In genomic region chr7:125638376-125638775, GRCm38 (mm10) we compare ENCODE assay signal across 11 mouse cellular contexts. TPM values are rescaled to one million over a fixed set of nuclear protein-coding genes. Genes with fewer than 3 reads are reported as not detected.
DNase-seq lines count a peak whose midpoint lies in the region; ATAC-seq and TF ChIP-seq lines count a peak whose summit lies in the region.
"Had no signal": no experiment of that assay in that cellular context is flagged by ENCODE, and none has a peak within 500 bp of the region (broad histone marks: within the 10 kb centered on the region; RNA-seq: fewer than 3 reads in every experiment).

No protein-coding gene starts in this region.

- ATAC-seq in hindbrain, embryonic 13.5 days (ENCODE audit: low FRiP score): peak; percentile 13; the same call in 1 of the 2 replicates
- no peak for ATAC-seq in hindbrain, embryonic 12.5 days (ENCODE audit: low FRiP score)
- no peak for ATAC-seq in hindbrain, embryonic 14.5 days (ENCODE audit: low FRiP score)
- ATAC-seq in neutrophil, adult 5-6 weeks (ENCODE audit: extremely low read depth, insufficient number of reproducible peaks, low FRiP score, poor library complexity, severe bottlenecking): peak; percentile 4; the same call in 1 of the 2 replicates

- H3K4me2 ChIP-seq in hindbrain, embryonic 13.5 days: no peak overlapping the region
- H3K4me2 ChIP-seq in hindbrain, embryonic 12.5 days (replicated peaks): no peak overlapping the region
- H3K4me2 ChIP-seq in hindbrain, embryonic 14.5 days (replicated peaks): no peak overlapping the region
- H3K4me2 ChIP-seq: limb, embryonic 12.5 days had no signal

- H3K4me1 ChIP-seq in hindbrain, embryonic 13.5 days (replicated peaks): peaks cover 29% of the 10 kb centered on the region
- peaks cover 17% of the 10 kb centered on the region for H3K4me1 ChIP-seq in hindbrain, embryonic 12.5 days
- peaks cover 40% of the 10 kb centered on the region for H3K4me1 ChIP-seq in spleen, adult 2 months (ENCODE audit: control insufficient read depth, insufficient read depth, insufficient read length)
- peaks cover 9% of the 10 kb centered on the region; the same call in 1 of the 2 replicates for H3K4me1 ChIP-seq in hindbrain, embryonic 14.5 days (replicated peaks; ENCODE audit: control insufficient read depth, insufficient read depth, low read length)
- H3K4me1 ChIP-seq: limb, embryonic 12.5 days had no signal

- DNase-seq in spleen, adult 2 months (ENCODE audit: low read depth in 1 of 2, low spot score in 2 of 2): no peak
- DNase-seq in spleen, postnatal 36 days (ENCODE audit: low spot score in 2 of 2): no peak
- no peak for DNase-seq in hindbrain, embryonic 14.5 days (ENCODE audit: low spot score)
- DNase-seq in testis, postnatal 14 days (ENCODE audit: low spot score): no peak
- DNase-seq in gastrocnemius, postnatal 36 days: no peak

- no peak for TF ChIP-seq CTCF in spleen, adult 2 months (IDR thresholded peaks at IDR 0.05; ENCODE audit: extremely low read depth, insufficient read depth, insufficient read length, insufficient replicate concordance)

- peaks cover 41% of the 10 kb centered on the region for H3K36me3 ChIP-seq in hindbrain, embryonic 13.5 days
- H3K36me3 ChIP-seq in hindbrain, embryonic 12.5 days: peaks cover 38% of the 10 kb centered on the region
- H3K36me3 ChIP-seq in spleen, adult 2 months (ENCODE audit: control insufficient read depth, insufficient read depth, low read length): peaks cover 22% of the 10 kb centered on the region
- peaks cover 38% of the 10 kb centered on the region for H3K36me3 ChIP-seq in hindbrain, embryonic 14.5 days (replicated peaks; ENCODE audit: control insufficient read depth, insufficient read depth)

- no peak for TF ChIP-seq POLR2A in spleen, adult 2 months (IDR thresholded peaks at IDR 0.05; ENCODE audit: low read depth, low read length)

- peak overlapping the region; percentile 56; the same call in 1 of the 2 replicates for H3K27ac ChIP-seq in hindbrain, embryonic 13.5 days
- H3K27ac ChIP-seq in hindbrain, embryonic 12.5 days: no peak overlapping the region
- peak overlapping the region; percentile 89 for H3K27ac ChIP-seq in spleen, adult 2 months (ENCODE audit: insufficient read depth, low read length)
- H3K27ac ChIP-seq in hindbrain, embryonic 14.5 days: peak overlapping the region; percentile 62

- no peaks in the 10 kb centered on the region for H3K9me3 ChIP-seq in hindbrain, embryonic 13.5 days
- no peaks in the 10 kb centered on the region for H3K9me3 ChIP-seq in hindbrain, embryonic 12.5 days (replicated peaks)
- H3K9me3 ChIP-seq in hindbrain, embryonic 14.5 days (ENCODE audit: control insufficient read depth, low read length): no peaks in the 10 kb centered on the region
- H3K9me3 ChIP-seq: G1E; limb, embryonic 12.5 days had no signal

- WGBS in hindbrain, embryonic 13.5 days: 74% methylated on average over 6 of the region's 6 CpGs
- 70% methylated on average over 6 of the region's 6 CpGs for WGBS in hindbrain, embryonic 12.5 days
- 39% methylated on average over 6 of the region's 6 CpGs for WGBS in spleen, adult 2 months
- 75% methylated on average over 6 of the region's 6 CpGs for whole genome bisulfite sequencing in hindbrain, embryonic 14.5 days

- H3K4me3 ChIP-seq in hindbrain, embryonic 13.5 days: no peak overlapping the region
- H3K4me3 ChIP-seq in hindbrain, embryonic 12.5 days: no peak overlapping the region
- no peak overlapping the region; the same call in 1 of the 2 replicates for H3K4me3 ChIP-seq in spleen, adult 2 months (ENCODE audit: extremely low read depth, insufficient read depth, insufficient read length)
- no peak overlapping the region for H3K4me3 ChIP-seq in hindbrain, embryonic 14.5 days (replicated peaks; ENCODE audit: low read length)
- H3K4me3 ChIP-seq: erythroblast, embryonic 14.5 days; limb, embryonic 12.5 days had no signal

- H3K27me3 ChIP-seq in hindbrain, embryonic 13.5 days: no peaks in the 10 kb centered on the region
- no peaks in the 10 kb centered on the region for H3K27me3 ChIP-seq in hindbrain, embryonic 12.5 days
- no peaks in the 10 kb centered on the region for H3K27me3 ChIP-seq in spleen, adult 2 months (ENCODE audit: control insufficient read depth, insufficient read depth, low read length)
- H3K27me3 ChIP-seq in hindbrain, embryonic 14.5 days (ENCODE audit: control insufficient read depth, insufficient read depth, low read length): no peaks in the 10 kb centered on the region
- H3K27me3 ChIP-seq: limb, embryonic 12.5 days had no signal

- H3K9ac ChIP-seq in hindbrain, embryonic 13.5 days: no peak overlapping the region
- no peak overlapping the region for H3K9ac ChIP-seq in hindbrain, embryonic 12.5 days
- H3K9ac ChIP-seq in hindbrain, embryonic 14.5 days: no peak overlapping the region
- H3K9ac ChIP-seq: limb, embryonic 12.5 days had no signal

- intact Hi-C loops in gastrocnemius, postnatal 36 days (cut with DNase I): loop anchor here (5.0 kb wide), 1 partner anchor 166 kb away; no protein-coding TSS in a partner anchor

RNA-seq across cellular contexts. Expression of gene Il21r, which starts 35.1 kb away (rescaled TPM):
- 0.69 and 0.82 TPM in 2 replicates for polyA plus RNA-seq in hindbrain, embryonic 13.5 days (2015; fragmentation: Nextera tagmentation; extraction: Ambion mirVana)
- 0.30 and 0.57 TPM in 2 replicates for polyA plus RNA-seq in hindbrain, embryonic 12.5 days (2016; fragmentation: Nextera tagmentation; extraction: Ambion mirVana)
- 138 and 180 TPM in 2 replicates for polyA plus RNA-seq in spleen, adult 2 months (2012; rRNA removed)
- 0.40 and 0.50 TPM in 2 replicates for polyA plus RNA-seq in hindbrain, embryonic 14.5 days (2014; fragmentation: Nextera tagmentation; extraction: Ambion mirVana)
- total RNA-seq in neutrophil, adult 5-6 weeks (2017): 109 and 111 TPM in 2 replicates
- total RNA-seq in gastrocnemius, postnatal 36 days (2021): under 1 TPM in 1 of 2 experiments, not detected in 1; 0.59 TPM

Comparison
In these comparisons a context has a peak if more than half of its experiments do, and no peak if none do; other contexts are left out.
1. ATAC-seq: peak in hindbrain, embryonic 13.5 days (single experiment) and neutrophil, adult 5-6 weeks (single experiment); none in hindbrain, embryonic 12.5 days (single experiment) and hindbrain, embryonic 14.5 days (single experiment).
2. RNA of gene Il21r, which starts 35.1 kb away (polyA plus RNA-seq): 138 to 180 TPM in spleen, adult 2 months; 0.69 to 0.82 TPM in hindbrain, embryonic 13.5 days, 0.30 to 0.57 TPM in hindbrain, embryonic 12.5 days and 0.40 to 0.50 TPM in hindbrain, embryonic 14.5 days; every median in the first group is over 10 times any median in the second.